Mouse (Mus musculus): ENCODE data around the gene Mapk12. TPM values are rescaled to one million over a fixed set of nuclear protein-coding genes. Genes with fewer than 3 reads are reported as not detected.
A peak's percentile ranks its signal among the peaks of the same experiment; 100 is the strongest.

The Mapk12 gene
- total and polyA plus RNA-seq, 2 experiments from 2014 or later, result 18.9 to 55.2 TPM

- ATAC-seq (ENCODE audit: insufficient read depth, low read depth), result no peak
- 54% methylated on average over 10 of the region's 10 CpGs for WGBS
- no peaks in the 10 kb centered on the region for H3K9me3 ChIP-seq (replicated peaks; ENCODE audit: control insufficient read depth, low read length)
- no peak for DNase-seq (ENCODE audit: low spot score)
- H3K36me3 ChIP-seq (replicated peaks; ENCODE audit: control insufficient read depth, insufficient read depth, low read length), result 0 out of 2 replicates have a peak, but pooled peaks cover 3% of the 10 kb centered on the region
- H3K4me3 ChIP-seq (ENCODE audit: low read depth, low read length), result no peak overlapping the region
- no peak for TF ChIP-seq EP300 (IDR thresholded peaks at IDR 0.05; ENCODE audit: low read depth)
- peak; percentile 21; the same call in 1 of the 2 replicates for TF ChIP-seq CTCF (IDR thresholded peaks at IDR 0.05; ENCODE audit: low read depth)
- H3K9ac ChIP-seq (replicated peaks; ENCODE audit: low read depth, low read length), result no peak overlapping the region; the same call in 1 of the 2 replicates
- H3K4me2 ChIP-seq (ENCODE audit: low read depth, low read length), result peak overlapping the region; percentile 92
- H3K27me3 ChIP-seq (ENCODE audit: control insufficient read depth, insufficient read depth, low read length), result no peaks in the 10 kb centered on the region
- H3K27ac ChIP-seq (ENCODE audit: low read depth), result peak overlapping the region; percentile 96
- H3K4me1 ChIP-seq (ENCODE audit: control insufficient read depth, insufficient read depth), result peaks cover 45% of the 10 kb centered on the region
Observed at GRCm38 (mm10) chr15:89181561-89182270, 41.2 kb upstream of the Mapk12 start.

- H3K4me3 ChIP-seq (ENCODE audit: low read depth, low read length), result peak within 1 kb of the TSS; percentile 83
- peak within 1 kb of the TSS; percentile 96 for H3K27ac ChIP-seq (ENCODE audit: low read depth)
- H3K4me1 ChIP-seq (ENCODE audit: control insufficient read depth, insufficient read depth), result peaks cover 55% of the 10 kb centered on the region
- H3K27me3 ChIP-seq (ENCODE audit: control insufficient read depth, insufficient read depth, low read length), result no peaks in the 10 kb centered on the region
- ATAC-seq (ENCODE audit: insufficient read depth, low read depth), result peak; percentile 76
- peak within 1 kb of the TSS; percentile 87 for H3K9ac ChIP-seq (replicated peaks; ENCODE audit: low read depth, low read length)
- no peaks in the 10 kb centered on the region for H3K36me3 ChIP-seq (replicated peaks; ENCODE audit: control insufficient read depth, insufficient read depth, low read length)
- H3K9me3 ChIP-seq (replicated peaks; ENCODE audit: control insufficient read depth, low read length), result no peaks in the 10 kb centered on the region
- TF ChIP-seq CTCF (IDR thresholded peaks at IDR 0.05; ENCODE audit: low read depth) (no peak), EP300 (IDR thresholded peaks at IDR 0.05; ENCODE audit: low read depth) (0 out of 2 replicates have a peak, but pooled peaks have one; percentile 36)
- peak; percentile 86 for DNase-seq (ENCODE audit: low spot score)
- peak within 1 kb of the TSS; percentile 92 for H3K4me2 ChIP-seq (ENCODE audit: low read depth, low read length)
- under 1% methylated on average over 49 of the region's 72 CpGs for WGBS
Observed at GRCm38 (mm10) chr15:89180571-89181229, 40.2 kb upstream of the Mapk12 start, which contains the start of gene Plxnb2. TSS of gene Plxnb2 (minus strand) at chr15:89180788.

GRCm38 (mm10) chr15:89180081-89180541 lies 39.6 kb upstream of the Mapk12 start:
- DNase-seq (ENCODE audit: low spot score), result no peak
- H3K4me2 ChIP-seq (ENCODE audit: low read depth, low read length), result peak overlapping the region; percentile 92
- 1% methylated on average over 26 of the region's 26 CpGs for whole genome bisulfite sequencing
- TF ChIP-seq CTCF (IDR thresholded peaks at IDR 0.05; ENCODE audit: low read depth) (no peak), EP300 (IDR thresholded peaks at IDR 0.05; ENCODE audit: low read depth) (no peak)
- peak overlapping the region; percentile 83 for H3K4me3 ChIP-seq (ENCODE audit: low read depth, low read length)
- H3K9me3 ChIP-seq (replicated peaks; ENCODE audit: control insufficient read depth, low read length), result no peaks in the 10 kb centered on the region
- no peak for ATAC-seq (ENCODE audit: insufficient read depth, low read depth)
- peaks cover 61% of the 10 kb centered on the region for H3K4me1 ChIP-seq (ENCODE audit: control insufficient read depth, insufficient read depth)
- H3K27ac ChIP-seq (ENCODE audit: low read depth), result peak overlapping the region; percentile 96
- H3K27me3 ChIP-seq (ENCODE audit: control insufficient read depth, insufficient read depth, low read length), result no peaks in the 10 kb centered on the region
- no peaks in the 10 kb centered on the region for H3K36me3 ChIP-seq (replicated peaks; ENCODE audit: control insufficient read depth, insufficient read depth, low read length)
- peak overlapping the region; percentile 87 for H3K9ac ChIP-seq (replicated peaks; ENCODE audit: low read depth, low read length)

- H3K36me3 ChIP-seq (replicated peaks; ENCODE audit: control insufficient read depth, insufficient read depth, low read length), result no peaks in the 10 kb centered on the region
- no peaks in the 10 kb centered on the region for H3K9me3 ChIP-seq (replicated peaks; ENCODE audit: control insufficient read depth, low read length)
- WGBS, result 5% methylated on average over 6 of the region's 6 CpGs
- H3K27me3 ChIP-seq (ENCODE audit: control insufficient read depth, insufficient read depth, low read length), result no peaks in the 10 kb centered on the region
- H3K9ac ChIP-seq (replicated peaks; ENCODE audit: low read depth, low read length), result peak overlapping the region; percentile 87
- H3K4me2 ChIP-seq (ENCODE audit: low read depth, low read length), result peak overlapping the region; percentile 92
- DNase-seq (ENCODE audit: low spot score) (no peak), ATAC-seq (ENCODE audit: insufficient read depth, low read depth) (no peak)
- H3K4me1 ChIP-seq (ENCODE audit: control insufficient read depth, insufficient read depth), result peaks cover 66% of the 10 kb centered on the region
- TF ChIP-seq CTCF (IDR thresholded peaks at IDR 0.05; ENCODE audit: low read depth) (no peak), EP300 (IDR thresholded peaks at IDR 0.05; ENCODE audit: low read depth) (no peak)
- H3K27ac ChIP-seq (ENCODE audit: low read depth), result peak overlapping the region; percentile 96
- peak overlapping the region; percentile 83 for H3K4me3 ChIP-seq (ENCODE audit: low read depth, low read length)
Observed at GRCm38 (mm10) chr15:89179630-89179964, 39.1 kb upstream of the Mapk12 start.

- Histone ChIP-seq H3K4me2 (ENCODE audit: low read depth, low read length) (peak overlapping the region; percentile 92), H3K27me3 (ENCODE audit: control insufficient read depth, insufficient read depth, low read length) (no peaks in the 10 kb centered on the region), H3K9ac (replicated peaks; ENCODE audit: low read depth, low read length) (peak overlapping the region; percentile 87), H3K4me1 (ENCODE audit: control insufficient read depth, insufficient read depth) (peaks cover 71% of the 10 kb centered on the region), H3K4me3 (ENCODE audit: low read depth, low read length) (peak overlapping the region; percentile 83), H3K9me3 (replicated peaks; ENCODE audit: control insufficient read depth, low read length) (no peaks in the 10 kb centered on the region), H3K27ac (ENCODE audit: low read depth) (peak overlapping the region; percentile 96), H3K36me3 (replicated peaks; ENCODE audit: control insufficient read depth, insufficient read depth, low read length) (no peaks in the 10 kb centered on the region)
- DNase-seq (ENCODE audit: low spot score) (peak; percentile 89), ATAC-seq (ENCODE audit: insufficient read depth, low read depth) (peak; percentile 74)
- TF ChIP-seq EP300 (IDR thresholded peaks at IDR 0.05; ENCODE audit: low read depth), result no peak
- 4% methylated on average over 16 of the region's 16 CpGs for WGBS
Observed at GRCm38 (mm10) chr15:89178954-89179629, 38.6 kb upstream of the Mapk12 start.

Measured in heart, postnatal 0 days (tissue).